ENCODE assay signal across 24 mouse cellular contexts in genomic region chr13:98095966-98096365, GRCm38 (mm10).
"Had no signal": no experiment of that assay in that cellular context is flagged by ENCODE, and none has a peak within 500 bp of the region (broad histone marks: within the 10 kb centered on the region; RNA-seq: fewer than 3 reads in every experiment).

No protein-coding gene starts in this region.

- H3K4me3 ChIP-seq: gastrocnemius, adult 2 months; heart, adult 2 months; heart, embryonic 13.5 days; heart, embryonic 15.5 days; hindbrain, embryonic 13.5 days; hindbrain, embryonic 15.5 days; limb, embryonic 13.5 days; limb, embryonic 15.5 days; liver, embryonic 12.5 days had no signal

- DNase-seq: gastrocnemius, adult 2 months; gastrocnemius, postnatal 10 days; gastrocnemius, postnatal 25 days; heart, adult 2 months; heart, postnatal 14 days; heart, postnatal 36 days; kidney, adult 11 months; kidney, adult 8-10 months; kidney, postnatal 14 days; kidney, postnatal 36 days; layer of hippocampus, adult 9-11 months; layer of hippocampus, postnatal 36 days; left cerebral cortex, postnatal 4 days had no signal

- ATAC-seq: hindbrain, postnatal 0 days; intestine, embryonic 16.5 days; liver, embryonic 12.5 days had no signal

- H3K27ac ChIP-seq: gastrocnemius, adult 2 months; heart, adult 2 months; heart, embryonic 13.5 days; heart, embryonic 15.5 days; hindbrain, embryonic 13.5 days; hindbrain, embryonic 15.5 days; hindbrain, postnatal 0 days; kidney, postnatal 0 days; limb, embryonic 13.5 days; limb, embryonic 15.5 days; liver, embryonic 12.5 days had no signal

- H3K4me1 ChIP-seq: heart, embryonic 13.5 days; heart, embryonic 15.5 days had no signal

- H3K9ac ChIP-seq: heart, embryonic 13.5 days; heart, embryonic 15.5 days; hindbrain, embryonic 13.5 days; hindbrain, embryonic 15.5 days; limb, embryonic 13.5 days; limb, embryonic 15.5 days; liver, embryonic 12.5 days had no signal

- H3K36me3 ChIP-seq: heart, embryonic 13.5 days; heart, embryonic 15.5 days; hindbrain, embryonic 13.5 days; hindbrain, embryonic 15.5 days; limb, embryonic 13.5 days; limb, embryonic 15.5 days; liver, embryonic 12.5 days had no signal

- H3K27me3 ChIP-seq: heart, embryonic 13.5 days; heart, embryonic 15.5 days; hindbrain, embryonic 13.5 days; hindbrain, embryonic 15.5 days; limb, embryonic 13.5 days; limb, embryonic 15.5 days; liver, embryonic 12.5 days had no signal

- H3K9me3 ChIP-seq: heart, embryonic 13.5 days; heart, embryonic 15.5 days; hindbrain, embryonic 13.5 days; hindbrain, embryonic 15.5 days; limb, embryonic 13.5 days; limb, embryonic 15.5 days; liver, embryonic 12.5 days had no signal

- H3K4me2 ChIP-seq: heart, embryonic 11.5 days; heart, embryonic 13.5 days; heart, embryonic 15.5 days; hindbrain, embryonic 13.5 days; hindbrain, embryonic 15.5 days; limb, embryonic 13.5 days; limb, embryonic 15.5 days; liver, embryonic 12.5 days had no signal
